Comparison of ENCODE assay signal across 42 mouse cellular contexts in the genomic region with DNA sequence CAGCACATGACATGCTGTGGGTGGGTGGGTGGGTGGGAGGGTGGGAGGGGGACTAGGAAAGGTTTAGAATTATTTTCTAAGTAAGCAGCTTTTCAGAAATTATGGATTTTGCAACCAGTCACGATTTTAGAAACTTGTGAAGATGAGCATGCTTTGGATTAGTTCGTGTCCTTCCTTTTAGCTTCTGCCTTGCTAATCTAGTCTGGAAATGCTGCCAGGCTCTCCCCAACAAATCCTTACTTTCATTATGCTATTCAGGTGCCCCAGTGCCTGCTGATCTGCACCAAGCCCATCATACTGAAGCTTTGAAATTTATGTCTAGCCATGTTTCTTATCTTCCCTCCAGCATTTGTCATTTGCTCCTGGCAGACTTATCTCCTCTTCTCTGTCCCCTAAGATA. TPM values are rescaled to one million over a fixed set of nuclear protein-coding genes. Genes with fewer than 3 reads are reported as not detected.
"Had no signal": no experiment of that assay in that cellular context is flagged by ENCODE, and none has a peak within 500 bp of the region (broad histone marks: within the 10 kb centered on the region; RNA-seq: fewer than 3 reads in every experiment).

No protein-coding gene starts in this region.

- H3K27me3 ChIP-seq: hindbrain, embryonic 12.5 days; intestine, embryonic 15.5 days; kidney, embryonic 15.5 days; limb, embryonic 13.5 days; limb, embryonic 15.5 days; liver, embryonic 12.5 days had no signal

- H3K27ac ChIP-seq: gastrocnemius, adult 2 months; heart, embryonic 10.5 days; hindbrain, embryonic 10.5 days; hindbrain, embryonic 12.5 days; hindbrain, embryonic 14.5 days; intestine, embryonic 15.5 days; kidney, embryonic 15.5 days; kidney, postnatal 0 days; limb, embryonic 13.5 days; limb, embryonic 15.5 days; liver, embryonic 12.5 days; liver, embryonic 14.5 days had no signal

- H3K9me3 ChIP-seq: heart, embryonic 10.5 days; heart, embryonic 12.5 days; hindbrain, embryonic 10.5 days; hindbrain, embryonic 12.5 days; intestine, embryonic 15.5 days; kidney, embryonic 15.5 days; limb, embryonic 13.5 days; limb, embryonic 15.5 days; liver, embryonic 12.5 days had no signal

- DNase-seq: gastrocnemius, adult 2 months; gastrocnemius, postnatal 10 days; heart, postnatal 10 days; heart, postnatal 4 days; kidney, adult 18-20 months; kidney, adult 9 months; kidney, postnatal 14 days; kidney, postnatal 36 days had no signal

- H3K4me2 ChIP-seq: heart, embryonic 12.5 days; hindbrain, embryonic 12.5 days; hindbrain, embryonic 14.5 days; intestine, embryonic 15.5 days; kidney, embryonic 15.5 days; limb, embryonic 13.5 days; limb, embryonic 15.5 days; liver, embryonic 12.5 days had no signal

- H3K36me3 ChIP-seq: heart, embryonic 10.5 days; heart, embryonic 12.5 days; hindbrain, embryonic 10.5 days; hindbrain, embryonic 12.5 days; intestine, embryonic 15.5 days; kidney, embryonic 15.5 days; limb, embryonic 13.5 days; limb, embryonic 15.5 days; liver, embryonic 12.5 days had no signal

- H3K4me3 ChIP-seq: gastrocnemius, adult 2 months; heart, embryonic 10.5 days; heart, embryonic 12.5 days; hindbrain, embryonic 10.5 days; hindbrain, embryonic 12.5 days; intestine, embryonic 15.5 days; kidney, embryonic 15.5 days; limb, embryonic 13.5 days; limb, embryonic 15.5 days; liver, embryonic 12.5 days had no signal

- ATAC-seq: hindbrain, embryonic 16.5 days; inflammation-experienced regulatory T-cells, adult 6 months; intestine, embryonic 15.5 days; intestine, postnatal 0 days; liver, embryonic 12.5 days had no signal

- H3K4me1 ChIP-seq: heart, embryonic 10.5 days; heart, embryonic 12.5 days; hindbrain, embryonic 10.5 days; hindbrain, embryonic 12.5 days; intestine, embryonic 15.5 days; kidney, embryonic 15.5 days; limb, embryonic 13.5 days; limb, embryonic 15.5 days; liver, embryonic 12.5 days had no signal

- H3K9ac ChIP-seq: heart, embryonic 12.5 days; hindbrain, embryonic 12.5 days; hindbrain, embryonic 14.5 days; intestine, embryonic 15.5 days; kidney, embryonic 15.5 days; limb, embryonic 13.5 days; limb, embryonic 15.5 days; liver, embryonic 12.5 days; liver, embryonic 14.5 days had no signal

RNA-seq across cellular contexts. Expression of a gene that starts 34.8 kb away (rescaled TPM):
- total RNA-seq: granulocyte monocyte progenitor cell, adult 5-6 weeks had no signal
- polyA plus RNA-seq: inflammation-experienced regulatory T-cells, adult 6 months; liver, embryonic 12.5 days had no signal

RNA-seq across cellular contexts. Expression of a gene that starts 57.6 kb away (rescaled TPM):
- total RNA-seq: gastrocnemius, adult 2 months; gastrocnemius, postnatal 10 days; gastrocnemius, postnatal 25 days; gastrocnemius, postnatal 4 days; granulocyte monocyte progenitor cell, adult 5-6 weeks; heart, adult 18-20 months; heart, adult 8-10 months; heart, postnatal 10 days; heart, postnatal 25 days; heart, postnatal 4 days; layer of hippocampus, adult 18-20 months; layer of hippocampus, postnatal 14 days; layer of hippocampus, postnatal 36 days; left cerebral cortex, adult 8-10 months; left cerebral cortex, postnatal 10 days; left cerebral cortex, postnatal 25 days; left cerebral cortex, postnatal 4 days; liver, adult 2 months had no signal
- polyA plus RNA-seq: heart, embryonic 10.5 days; heart, embryonic 12.5 days; heart, embryonic 14.5 days; heart, embryonic 16.5 days; hindbrain, embryonic 10.5 days; hindbrain, embryonic 12.5 days; hindbrain, embryonic 14.5 days; hindbrain, embryonic 16.5 days; inflammation-experienced regulatory T-cells, adult 6 months; intestine, embryonic 15.5 days; intestine, postnatal 0 days; kidney, embryonic 15.5 days; kidney, postnatal 0 days; large intestine, adult 2 months; limb, embryonic 11.5 days; limb, embryonic 13.5 days; limb, embryonic 15.5 days; liver, adult 2 months; liver, embryonic 12.5 days; liver, embryonic 14.5 days; liver, embryonic 16.5 days had no signal
